Mouse (Mus musculus) heart, embryonic 12.5 days (tissue): ENCODE measurements around the gene Fam160a1. TPM values are rescaled to one million over a fixed set of nuclear protein-coding genes. Genes with fewer than 3 reads are reported as not detected.
A peak's percentile ranks its signal among the peaks of the same experiment; 100 is the strongest.

Source experiments
- ATAC-seq: fragments of 200-750 bp; cut with Nextera tagmentation; 2 replicates; pipeline ENCODE4 v1.8.0; 2017; ENCODE audit warnings: moderate TSS enrichment, moderate library complexity; ENCODE audit not compliant: insufficient number of reproducible peaks, low FRiP score
- H3K27ac ChIP-seq: fragments of 300-500 bp; sonication (generic); 2 replicates; pipeline ENCODE4 v1.5.1; 2016; ENCODE audit warnings: mild to moderate bottlenecking, moderate library complexity; ENCODE audit not compliant: poor library complexity, severe bottlenecking
- H3K27me3 ChIP-seq: fragments of 300-500 bp; sonication (generic); replicated peaks from 2 replicates; pipeline ENCODE4 v1.6.1; 2016; ENCODE audit warnings: mild to moderate bottlenecking, moderate library complexity
- H3K36me3 ChIP-seq: fragments of 300-500 bp; sonication (generic); 2 replicates; pipeline ENCODE4 v1.6.1; 2016; ENCODE audit warnings: mild to moderate bottlenecking, moderate library complexity
- H3K4me1 ChIP-seq: fragments of 300-500 bp; sonication (generic); replicated peaks from 2 replicates; pipeline ENCODE4 v1.6.1; 2016; ENCODE audit warnings: mild to moderate bottlenecking
- H3K4me2 ChIP-seq: fragments of 300-500 bp; sonication (generic); 2 replicates; pipeline ENCODE4 v1.6.1; 2016; ENCODE audit warnings: mild to moderate bottlenecking, moderate library complexity
- H3K4me3 ChIP-seq: fragments of 300-500 bp; sonication (generic); 2 replicates; pipeline ENCODE4 v1.5.1; 2016; ENCODE audit warnings: mild to moderate bottlenecking
- H3K9ac ChIP-seq: fragments of 300-500 bp; sonication (generic); 2 replicates; pipeline ENCODE4 v1.6.1; 2016; ENCODE audit warnings: mild to moderate bottlenecking, moderate library complexity
- H3K9me3 ChIP-seq: fragments of 300-500 bp; sonication (generic); replicated peaks from 2 replicates; pipeline ENCODE4 v1.6.1; 2016; ENCODE audit warnings: mild to moderate bottlenecking, moderate library complexity
- WGBS: fragments of 180-500 bp; shearing (Covaris S2); methylation state at CpG from one replicate; pipeline ENCODE4 v1.1.7; 2016; 5-methylcytosine and 5-hydroxymethylcytosine counted together
- polyA plus RNA-seq: library from polyadenylated mRNA; unstranded; fragments of >200 nt; fragmentation: Nextera tagmentation; extraction: Ambion mirVana; gene quantifications from 2 replicates; pipeline ENCODE4 v1.2.1, GENCODE M21; 2016

The Fam160a1 gene
- polyA plus RNA-seq, 1 experiment from 2014 or later = 3.3 TPM

DNA sequence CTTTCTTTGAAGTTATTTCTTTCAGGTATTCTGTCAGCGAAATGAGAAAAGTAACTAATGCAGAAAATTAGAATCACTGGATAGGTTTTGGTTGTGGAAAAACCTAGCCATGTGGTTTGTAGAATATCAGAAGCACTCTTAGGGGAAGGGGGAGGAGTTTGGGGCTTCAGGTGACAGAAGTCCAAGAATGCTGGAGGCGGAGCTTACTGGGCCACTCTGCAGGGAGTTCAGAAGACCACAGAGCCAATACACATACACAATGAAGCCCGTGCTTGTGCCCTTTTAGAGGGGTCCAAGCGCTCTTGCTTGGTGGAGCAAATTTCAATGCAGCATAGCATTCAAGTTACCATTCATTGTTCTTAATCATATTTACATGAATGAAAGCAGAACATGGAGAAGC is 68.2 kb downstream of the Fam160a1 start:
- Histone ChIP-seq H3K4me3 (no peak overlapping the region), H3K36me3 (no peaks in the 10 kb centered on the region), H3K27me3 (no peaks in the 10 kb centered on the region), H3K9ac (no peak overlapping the region), H3K4me1 (peaks cover 13% of the 10 kb centered on the region; the same call in 1 of the 2 replicates), H3K4me2 (no peak overlapping the region), H3K9me3 (no peaks in the 10 kb centered on the region), H3K27ac (no peak overlapping the region)
- 25% methylated on average over 4 of the region's 4 CpGs for WGBS
- ATAC-seq = no peak

DNA sequence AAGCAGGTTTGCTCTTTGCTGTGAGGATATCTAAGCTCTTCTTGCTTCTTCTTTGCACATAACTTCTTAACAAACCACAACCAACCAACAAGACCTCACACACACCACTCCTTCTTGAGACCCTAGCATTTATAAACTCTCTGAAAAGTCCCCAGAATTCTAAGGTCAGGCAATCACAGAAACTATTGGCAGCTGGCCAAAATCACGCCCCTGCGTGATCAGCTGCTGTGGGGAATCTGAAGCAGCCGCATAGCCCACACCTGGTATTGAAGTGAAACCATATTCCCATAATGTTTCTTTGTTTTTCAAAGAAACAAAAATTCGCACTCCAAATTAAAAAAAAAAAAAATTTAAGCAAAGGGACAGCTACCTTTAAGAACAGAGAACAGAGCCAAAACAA is 71.0 kb downstream of the Fam160a1 start:
- no peak overlapping the region for H3K4me3 ChIP-seq
- no peaks in the 10 kb centered on the region for H3K9me3 ChIP-seq
- H3K27me3 ChIP-seq = no peaks in the 10 kb centered on the region
- no peak for ATAC-seq
- peaks cover 16% of the 10 kb centered on the region; the same call in 1 of the 2 replicates for H3K4me1 ChIP-seq
- no peaks in the 10 kb centered on the region for H3K36me3 ChIP-seq
- H3K27ac ChIP-seq = no peak overlapping the region
- H3K4me2 ChIP-seq = no peak overlapping the region
- H3K9ac ChIP-seq = no peak overlapping the region
- WGBS = 46% methylated on average over 4 of the region's 4 CpGs

DNA sequence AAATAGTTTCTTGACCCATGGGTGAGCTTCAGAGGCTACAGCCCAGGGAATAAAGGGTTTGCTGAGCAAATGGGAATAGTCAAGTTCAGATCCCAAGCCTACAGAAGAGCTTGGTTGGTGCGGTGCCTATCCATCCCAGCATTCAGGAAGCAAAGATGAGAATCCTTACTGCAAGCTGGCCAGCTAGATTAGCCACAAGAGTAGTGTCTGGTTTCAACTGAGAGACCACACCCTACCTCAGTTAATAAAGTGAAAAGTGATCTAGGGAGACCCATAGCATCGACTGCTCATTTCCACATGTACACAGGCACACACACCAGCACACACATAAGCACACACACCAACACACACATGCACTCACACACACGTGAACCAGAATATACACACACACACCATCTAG is 75.3 kb downstream of the Fam160a1 start:
- H3K9ac ChIP-seq = no peak overlapping the region
- H3K4me1 ChIP-seq = peaks cover 10% of the 10 kb centered on the region; the same call in 1 of the 2 replicates
- H3K9me3 ChIP-seq = no peaks in the 10 kb centered on the region
- H3K27ac ChIP-seq = no peak overlapping the region
- WGBS = 81% methylated on average over 3 of the region's 3 CpGs
- H3K4me3 ChIP-seq = no peak overlapping the region
- ATAC-seq = no peak
- no peak overlapping the region for H3K4me2 ChIP-seq
- H3K27me3 ChIP-seq = no peaks in the 10 kb centered on the region
- H3K36me3 ChIP-seq = no peaks in the 10 kb centered on the region

DNA sequence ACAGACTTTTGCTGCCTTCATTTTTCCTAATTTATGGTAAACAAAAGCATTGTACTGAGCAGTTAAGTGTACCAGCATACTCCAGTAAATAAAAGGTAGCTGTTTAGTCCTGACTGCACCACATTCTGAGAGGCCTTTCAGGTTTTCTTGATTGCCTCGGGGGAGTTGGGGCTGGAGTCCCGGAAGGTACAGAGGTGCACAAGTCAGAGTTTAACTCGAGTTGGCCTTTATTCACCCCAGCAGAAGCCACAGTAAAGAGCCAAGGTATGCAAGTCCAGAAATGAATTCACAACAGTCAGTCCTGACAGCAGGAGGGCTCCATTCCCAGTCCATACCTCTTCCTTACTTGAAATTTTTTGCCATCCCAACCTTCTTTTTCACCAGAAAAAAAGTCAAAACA is 78.5 kb downstream of the Fam160a1 start:
- H3K4me1 ChIP-seq = no peaks in the 10 kb centered on the region
- H3K9ac ChIP-seq = no peak overlapping the region
- H3K4me2 ChIP-seq = no peak overlapping the region
- no peak overlapping the region for H3K27ac ChIP-seq
- H3K4me3 ChIP-seq = no peak overlapping the region
- no peak for ATAC-seq
- no peaks in the 10 kb centered on the region for H3K36me3 ChIP-seq
- WGBS = 84% methylated on average over 3 of the region's 3 CpGs
- no peaks in the 10 kb centered on the region for H3K9me3 ChIP-seq
- no peaks in the 10 kb centered on the region for H3K27me3 ChIP-seq

DNA sequence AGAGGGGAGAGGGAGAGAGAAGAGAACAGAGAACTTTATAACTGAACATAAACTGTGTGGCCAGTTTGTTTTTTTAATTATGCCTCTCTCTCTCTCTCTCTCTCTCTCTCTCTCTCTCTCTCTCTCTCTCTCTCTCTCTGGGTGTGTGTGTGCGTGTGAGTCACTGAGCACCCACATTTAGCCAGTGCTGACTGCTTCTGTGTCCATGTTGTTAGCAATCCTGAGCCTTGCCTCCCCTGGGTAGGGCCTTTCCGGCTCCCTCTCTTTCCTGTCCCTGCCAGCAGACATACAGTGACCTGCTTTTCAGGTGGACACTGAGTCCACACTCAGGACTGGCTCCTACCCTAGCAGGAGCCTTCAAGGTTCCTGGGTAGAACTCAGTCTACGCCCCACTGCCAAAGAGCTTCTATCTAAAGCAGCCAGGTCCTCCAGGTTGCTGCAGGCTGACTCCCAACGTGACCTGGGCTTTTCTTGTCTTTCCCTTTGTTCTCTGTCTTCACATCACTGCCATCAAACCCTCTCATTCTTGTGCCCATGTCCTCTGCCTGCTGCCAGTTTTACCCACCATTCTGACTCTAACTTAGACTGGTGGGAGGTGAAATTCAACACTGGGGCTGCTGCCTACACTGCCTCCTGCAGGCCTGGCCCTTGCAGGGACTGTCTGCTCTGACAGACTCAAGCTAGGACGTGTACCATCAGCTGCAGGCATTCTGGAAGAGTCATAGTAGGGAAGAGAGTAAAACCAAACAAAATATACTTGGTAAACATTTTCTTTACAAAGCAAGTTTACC is 83.0 kb downstream of the Fam160a1 start:
- ATAC-seq = no peak
- no peaks in the 10 kb centered on the region for H3K4me1 ChIP-seq
- H3K36me3 ChIP-seq = no peaks in the 10 kb centered on the region
- WGBS = 78% methylated on average over 5 of the region's 5 CpGs
- no peaks in the 10 kb centered on the region for H3K9me3 ChIP-seq
- H3K9ac ChIP-seq = no peak overlapping the region
- H3K27ac ChIP-seq = no peak overlapping the region
- no peaks in the 10 kb centered on the region for H3K27me3 ChIP-seq
- no peak overlapping the region for H3K4me2 ChIP-seq
- no peak overlapping the region for H3K4me3 ChIP-seq

DNA sequence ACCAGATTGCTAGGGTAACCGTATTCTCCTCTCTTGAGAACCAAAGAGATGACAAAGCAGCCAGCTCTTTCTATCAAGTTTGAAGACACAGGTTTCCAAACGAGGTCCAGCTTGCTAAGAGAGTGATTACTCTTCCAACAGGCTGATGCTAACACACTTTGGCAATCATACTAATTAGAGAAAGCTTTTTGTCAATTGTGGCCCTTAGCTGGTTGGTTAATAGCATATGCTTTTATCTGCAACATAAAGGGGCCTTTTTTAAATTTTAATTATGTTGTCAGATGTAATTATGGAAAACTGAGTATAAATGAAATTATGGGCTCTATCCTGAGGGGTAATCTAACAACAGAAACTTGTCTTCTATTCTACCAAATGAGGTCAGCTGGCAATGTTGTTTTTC is 89.9 kb downstream of the Fam160a1 start:
- WGBS = 59% methylated on average over 2 of the region's 2 CpGs
- ATAC-seq = no peak
- no peak overlapping the region for H3K4me3 ChIP-seq
- H3K4me2 ChIP-seq = no peak overlapping the region
- H3K4me1 ChIP-seq = no peaks in the 10 kb centered on the region
- H3K36me3 ChIP-seq = no peaks in the 10 kb centered on the region
- no peak overlapping the region for H3K9ac ChIP-seq
- no peak overlapping the region for H3K27ac ChIP-seq
- H3K27me3 ChIP-seq = no peaks in the 10 kb centered on the region
- H3K9me3 ChIP-seq = no peaks in the 10 kb centered on the region

DNA sequence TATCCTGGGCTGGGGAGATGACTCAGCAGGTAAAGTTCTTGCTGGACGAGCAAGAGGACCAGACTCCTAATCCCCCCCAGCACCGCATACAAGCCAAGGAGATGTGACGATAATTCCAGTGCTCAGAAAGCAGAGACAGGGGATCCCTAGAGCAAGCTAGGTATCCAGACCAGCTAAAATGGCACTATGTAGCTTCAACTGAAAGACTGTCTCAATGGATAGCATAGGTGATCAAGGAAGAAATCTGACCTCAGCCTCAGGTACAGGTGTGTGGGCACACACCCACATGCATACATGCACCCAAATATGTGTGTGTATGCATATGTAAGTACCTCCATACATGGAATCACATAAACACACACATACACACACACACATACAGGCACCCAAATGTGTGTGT is 91.1 kb downstream of the Fam160a1 start:
- Histone ChIP-seq H3K9ac (no peak overlapping the region), H3K4me3 (no peak overlapping the region), H3K9me3 (no peaks in the 10 kb centered on the region), H3K4me2 (no peak overlapping the region), H3K36me3 (no peaks in the 10 kb centered on the region), H3K27me3 (no peaks in the 10 kb centered on the region), H3K27ac (no peak overlapping the region), H3K4me1 (no peaks in the 10 kb centered on the region)
- no peak for ATAC-seq
- 70% methylated on average over 3 of the region's 3 CpGs for WGBS

DNA sequence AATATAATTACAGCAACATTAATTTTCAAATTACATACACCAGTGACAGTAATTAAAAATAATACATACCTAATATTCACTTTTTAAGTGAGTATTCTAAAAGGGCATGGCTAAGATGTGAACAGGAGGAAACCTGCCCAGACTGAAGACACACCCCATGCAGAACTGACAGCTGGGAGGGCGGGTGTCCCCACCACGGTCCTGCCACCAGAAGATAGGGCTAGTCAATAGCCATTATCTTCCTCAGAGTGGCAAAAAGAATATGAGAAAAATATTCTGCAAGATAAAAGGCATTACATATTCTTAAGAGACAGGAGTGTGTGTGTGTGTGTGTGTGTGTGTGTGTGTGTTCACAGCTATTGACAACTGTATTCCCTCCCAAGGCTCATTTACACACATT is 92.0 kb downstream of the Fam160a1 start:
- no peak overlapping the region for H3K4me2 ChIP-seq
- H3K4me1 ChIP-seq = no peaks in the 10 kb centered on the region
- 64% methylated on average over 2 of the region's 2 CpGs for WGBS
- peak; percentile 80; the same call in 1 of the 2 replicates for ATAC-seq
- H3K4me3 ChIP-seq = no peak overlapping the region
- H3K9me3 ChIP-seq = no peaks in the 10 kb centered on the region
- H3K27me3 ChIP-seq = no peaks in the 10 kb centered on the region
- H3K9ac ChIP-seq = no peak overlapping the region
- no peaks in the 10 kb centered on the region for H3K36me3 ChIP-seq
- no peak overlapping the region for H3K27ac ChIP-seq

DNA sequence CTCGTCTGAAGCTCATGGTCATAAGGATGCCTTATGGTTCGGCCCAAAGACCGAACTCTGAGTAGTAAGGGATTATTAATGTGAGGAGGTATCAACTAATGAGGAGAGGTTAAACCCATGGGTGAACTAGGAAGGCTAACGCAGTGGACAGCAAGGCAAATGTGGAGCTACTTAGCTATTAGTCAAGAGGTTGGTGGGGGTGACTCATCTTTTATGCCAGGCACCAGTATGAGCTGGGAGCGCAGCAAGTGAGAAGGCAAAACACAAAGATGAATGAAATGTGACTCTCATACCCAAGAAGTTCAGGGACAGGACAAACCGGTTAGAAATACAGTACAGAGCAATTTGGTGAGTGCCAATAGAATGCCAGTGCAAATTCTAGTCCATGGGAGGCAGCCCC is 94.5 kb downstream of the Fam160a1 start:
- no peak overlapping the region for H3K27ac ChIP-seq
- no peaks in the 10 kb centered on the region for H3K9me3 ChIP-seq
- no peak overlapping the region for H3K9ac ChIP-seq
- H3K4me1 ChIP-seq = no peaks in the 10 kb centered on the region
- ATAC-seq = no peak
- H3K36me3 ChIP-seq = no peaks in the 10 kb centered on the region
- H3K4me3 ChIP-seq = no peak overlapping the region
- no peak overlapping the region for H3K4me2 ChIP-seq
- 84% methylated on average over 6 of the region's 6 CpGs for WGBS
- H3K27me3 ChIP-seq = no peaks in the 10 kb centered on the region

DNA sequence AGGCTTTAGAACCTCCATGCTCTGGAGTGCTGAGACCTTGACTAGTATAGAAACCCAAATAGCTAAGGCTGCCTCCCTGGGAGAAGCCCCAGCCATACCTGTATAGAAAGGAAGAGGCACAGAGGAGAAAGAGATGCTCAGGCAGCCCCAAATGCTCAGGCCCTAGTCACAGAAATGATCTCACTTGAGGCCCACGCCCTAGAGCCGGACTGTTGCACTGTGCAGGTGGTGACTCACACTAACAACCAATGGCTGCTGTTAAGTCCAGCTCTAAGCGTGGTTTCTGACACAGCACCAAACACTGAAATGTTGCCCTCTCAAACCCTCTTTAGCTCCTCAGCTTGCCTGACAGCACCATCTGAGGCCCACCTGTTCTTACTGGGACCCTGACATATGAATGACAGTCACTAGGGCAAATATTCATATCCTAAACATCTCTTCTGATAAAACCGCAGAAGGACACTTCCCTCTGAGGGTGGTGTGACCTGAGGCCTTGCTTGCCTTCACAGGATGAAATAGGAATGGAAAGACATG is 101.3 kb downstream of the Fam160a1 start:
- 71% methylated on average over 4 of the region's 4 CpGs for WGBS

DNA sequence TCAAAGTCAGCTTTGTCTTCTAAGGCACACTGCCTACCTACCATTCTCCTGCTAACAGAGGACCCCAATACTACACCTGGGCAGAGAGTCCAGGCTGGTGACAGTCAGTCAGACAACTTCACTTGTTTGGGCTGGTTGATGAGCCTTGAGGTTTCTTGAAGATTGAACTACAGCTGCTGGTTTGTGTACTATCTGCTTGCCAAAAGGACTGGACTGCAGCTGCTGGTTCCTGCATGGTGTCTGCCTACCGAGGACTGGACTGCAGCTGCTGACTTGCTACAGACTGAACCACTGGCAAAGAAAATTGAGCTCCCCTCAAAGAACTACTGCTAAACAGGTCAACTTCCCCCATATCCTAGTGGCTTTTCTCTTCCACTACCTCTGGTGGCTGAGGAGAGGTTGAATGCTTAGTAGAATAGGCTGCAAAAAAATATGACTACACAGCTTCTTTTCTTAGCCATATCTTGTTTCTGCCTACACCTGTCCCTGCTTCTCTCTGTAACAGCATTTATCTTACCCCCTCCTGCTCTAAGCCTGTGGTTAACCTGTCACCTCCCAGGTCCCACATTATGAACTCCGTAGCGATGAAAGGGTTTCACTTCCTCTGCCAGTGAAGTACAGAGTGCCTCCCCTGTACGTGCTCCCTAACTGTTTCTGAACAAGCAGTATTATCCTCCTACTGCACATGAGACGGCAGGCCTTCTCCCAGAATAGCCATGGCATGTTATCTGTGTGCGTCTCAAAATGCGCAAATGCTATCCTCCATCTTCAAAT is 103.0 kb downstream of the Fam160a1 start:
- no peaks in the 10 kb centered on the region for H3K36me3 ChIP-seq
- no peaks in the 10 kb centered on the region for H3K9me3 ChIP-seq
- no peak overlapping the region for H3K27ac ChIP-seq
- WGBS = 70% methylated on average over 7 of the region's 7 CpGs
- H3K4me2 ChIP-seq = no peak overlapping the region
- peaks cover 6% of the 10 kb centered on the region for H3K4me1 ChIP-seq
- no peak overlapping the region for H3K4me3 ChIP-seq
- no peak for ATAC-seq
- no peak overlapping the region for H3K9ac ChIP-seq
- H3K27me3 ChIP-seq = no peaks in the 10 kb centered on the region

More for the DNA sequence above, 101.3 kb downstream of the Fam160a1 start:
- no peak for ATAC-seq
- H3K9me3 ChIP-seq = no peaks in the 10 kb centered on the region
- H3K4me1 ChIP-seq = peaks cover 2% of the 10 kb centered on the region
- H3K27me3 ChIP-seq = no peaks in the 10 kb centered on the region
- no peak overlapping the region for H3K4me2 ChIP-seq
- no peaks in the 10 kb centered on the region for H3K36me3 ChIP-seq
- no peak overlapping the region for H3K9ac ChIP-seq
- H3K4me3 ChIP-seq = no peak overlapping the region
- no peak overlapping the region for H3K27ac ChIP-seq
